Mouse (Mus musculus): ENCODE results near the gene Fzd1. TPM values are rescaled to one million over a fixed set of nuclear protein-coding genes. Genes with fewer than 3 reads are reported as not detected.

Gene Fzd1
- 36.3 and 45.9 TPM in 2 replicates for polyA plus RNA-seq (2012; rRNA removed)

GRCm38 (mm10) chr5:4757902-4758301 is at the start of gene Fzd1:
Fzd1 (minus strand) TSS chr5:4758035.

